Mouse (Mus musculus): ENCODE measurements around the gene Fam110c.
"Not testable (repeated sequence)": the region's sequence is repeated elsewhere in the genome, so short reads cannot be mapped to it uniquely, and the experiment has no call there.

Fam110c gene

DNA sequence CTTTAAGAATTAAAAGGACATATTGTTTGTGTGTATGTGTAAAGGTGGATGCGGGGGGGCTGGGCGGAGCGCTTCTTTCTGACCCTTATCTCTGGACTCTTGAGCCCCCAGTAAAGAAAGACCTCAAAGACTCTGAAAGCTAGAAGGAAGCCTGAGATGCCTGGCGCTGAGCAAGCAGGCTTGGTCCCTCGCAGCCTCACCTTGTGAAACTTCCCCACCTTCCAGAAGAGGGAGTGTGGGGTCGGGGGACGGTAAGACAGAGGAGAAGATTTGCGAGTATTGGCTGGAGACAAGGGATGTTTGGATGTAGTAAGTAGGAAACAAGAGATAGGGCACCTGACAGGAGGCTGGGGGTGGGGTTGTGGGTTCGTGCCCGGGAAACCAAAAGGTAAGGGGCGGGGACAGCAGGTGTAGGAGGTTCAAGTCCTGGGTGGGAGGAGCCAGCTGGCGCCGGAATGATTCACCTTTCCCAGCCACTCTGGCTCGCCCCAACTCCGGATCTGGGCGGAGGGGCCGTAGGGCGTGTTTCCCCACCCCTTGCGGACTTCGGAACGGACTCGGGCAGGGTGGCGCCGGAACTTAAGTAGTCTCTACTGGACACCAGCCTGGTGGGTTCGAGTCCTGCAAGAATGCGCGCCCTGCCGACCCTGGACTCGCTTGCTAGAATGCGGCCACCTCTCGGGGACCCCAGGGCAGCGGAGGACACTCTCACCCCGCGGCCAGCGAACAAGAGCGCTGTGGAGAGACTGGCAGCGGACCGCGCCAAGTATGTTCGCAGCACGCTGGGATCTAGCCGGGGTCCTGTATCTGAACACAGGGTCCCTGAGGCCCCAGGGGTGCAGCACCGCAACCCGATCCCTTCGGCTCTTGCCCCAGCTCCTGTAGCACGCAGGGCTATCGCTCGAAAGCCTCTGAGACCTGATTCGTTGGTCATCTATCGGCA lies at the start of gene Fam110c:
Gene Fam110c, plus strand, starts transcription at position 450 of the 943 bp plus-strand sequence.
- no peak for DNase-seq

DNA sequence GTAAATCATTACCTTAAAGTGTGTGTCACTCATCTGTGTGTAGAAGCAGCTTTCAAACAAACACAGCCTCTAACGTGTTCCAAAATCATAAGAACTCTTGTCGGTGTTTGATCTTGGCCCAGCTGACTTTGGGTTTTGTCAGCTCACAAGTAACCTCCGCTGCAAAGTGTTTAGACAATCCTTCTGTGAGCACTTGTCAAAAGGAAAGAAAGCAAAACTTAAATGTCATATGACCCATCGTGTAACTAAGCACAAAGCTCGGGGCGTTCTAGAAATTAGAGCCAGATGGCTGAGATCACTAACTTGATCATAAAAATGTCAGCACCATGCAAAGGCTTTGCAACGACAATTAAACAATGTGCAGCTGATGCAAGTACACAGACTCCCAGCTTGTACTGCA lies 47.2 kb upstream of the Fam110c start:
- no peak for DNase-seq

DNA sequence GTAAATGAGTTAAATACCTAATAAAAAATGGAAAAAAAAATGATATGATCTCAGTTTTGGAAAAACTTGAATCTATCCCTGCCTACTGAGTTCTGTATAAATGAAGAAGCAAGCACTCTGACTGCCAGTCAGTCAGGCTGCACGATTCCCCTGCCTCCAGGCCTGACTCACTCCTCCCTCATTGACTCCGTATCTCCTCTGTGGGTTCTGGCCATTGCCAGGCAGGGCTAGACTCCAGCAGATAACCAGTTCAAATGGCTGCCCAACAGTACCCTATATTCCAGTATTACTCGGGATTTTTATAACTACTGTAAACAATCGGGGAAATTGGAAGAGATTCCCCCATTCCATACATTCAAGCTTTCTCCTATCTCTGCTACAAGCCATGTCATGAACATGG lies 21.6 kb upstream of the Fam110c start:
- no peak for DNase-seq

- DNase-seq: no peak
These were observed 17.3 kb upstream of the Fam110c start for GRCm38 (mm10) chr12:31056291-31056864.

- DNase-seq: no peak
These were observed 14.2 kb upstream of the Fam110c start for GRCm38 (mm10) chr12:31059393-31059853.

GRCm38 (mm10) chr12:31060245-31060644 lies 13.4 kb upstream of the Fam110c start:
- DNase-seq: no peak

GRCm38 (mm10) chr12:31071222-31071621 lies 2.4 kb upstream of the Fam110c start:
- no peak for DNase-seq

DNA sequence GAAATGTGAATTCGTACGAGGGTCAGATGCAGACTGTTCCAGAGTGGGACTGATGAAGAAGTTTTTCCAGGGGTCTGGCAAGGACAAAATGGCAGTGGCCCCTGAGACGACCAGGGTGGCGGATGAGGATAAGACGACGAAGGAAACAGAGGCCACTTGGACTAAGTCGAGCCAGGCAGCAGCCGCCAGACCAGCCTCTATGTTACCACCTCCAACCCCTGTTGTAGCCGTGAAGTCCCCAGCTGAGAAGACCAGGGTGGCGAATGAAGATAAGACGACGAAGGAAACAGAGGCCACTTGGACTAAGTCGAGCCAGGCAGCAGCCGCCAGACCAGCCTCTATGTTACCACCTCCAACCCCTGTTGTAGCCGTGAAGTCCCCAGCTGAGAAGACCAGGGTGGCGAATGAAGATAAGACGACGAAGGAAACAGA lies 710 bp downstream of the Fam110c start:
- not testable (repeated sequence) for DNase-seq

DNA sequence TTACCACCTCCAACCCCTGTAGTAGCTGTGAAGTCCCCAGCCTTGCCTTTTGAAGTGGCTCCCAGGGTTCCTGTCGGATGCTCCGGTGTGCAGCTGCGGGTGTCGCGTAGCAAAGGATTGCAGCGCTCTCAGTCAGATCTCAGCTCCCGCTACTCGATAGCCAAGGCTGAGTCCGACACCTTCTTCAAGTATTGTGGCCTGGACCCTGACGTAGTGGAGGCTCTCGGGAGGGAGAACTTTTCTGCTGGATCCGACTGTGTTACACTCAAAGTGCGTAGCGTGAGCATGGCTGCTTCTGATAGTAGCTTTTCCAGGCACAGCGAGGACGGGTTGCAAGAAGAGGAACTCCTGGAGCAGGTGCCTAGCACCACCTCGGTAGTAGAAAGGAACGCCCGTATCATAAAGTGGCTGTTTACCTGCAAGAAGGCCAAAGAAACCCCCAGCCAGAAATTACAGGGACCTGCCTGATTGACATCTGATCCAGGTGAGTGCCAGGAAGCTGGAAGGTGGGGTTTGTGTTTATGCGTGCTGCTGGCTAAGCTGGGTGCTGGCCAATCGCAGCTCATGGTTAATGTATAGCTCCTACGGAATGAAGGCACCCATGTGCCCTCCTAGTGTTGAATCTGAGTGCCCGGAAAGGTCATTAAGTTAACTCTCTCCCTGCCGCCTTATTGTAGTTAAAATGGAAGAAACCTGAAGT lies 1.3 kb downstream of the Fam110c start:
- no peak for DNase-seq

DNA sequence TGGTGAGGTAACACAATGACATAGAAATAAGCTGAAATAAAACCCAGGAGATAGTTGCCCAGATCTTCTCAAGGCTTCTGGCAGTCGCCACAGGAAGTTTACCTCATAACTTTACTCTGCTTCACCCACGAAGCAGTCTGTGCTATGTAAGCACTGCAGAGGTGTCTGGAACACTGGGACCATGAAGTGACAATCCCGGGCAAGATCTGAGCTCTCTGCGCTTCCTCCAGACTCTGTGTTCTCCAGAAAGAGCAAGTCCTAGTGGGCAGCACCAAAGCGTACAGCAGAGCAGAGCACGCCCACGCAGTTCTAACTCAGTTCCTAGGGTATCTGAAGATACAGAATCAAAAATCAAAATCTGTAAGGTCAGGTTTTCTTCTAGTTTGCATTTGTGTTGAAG lies 3.4 kb downstream of the Fam110c start:
- DNase-seq: no peak

GRCm38 (mm10) chr12:31078030-31078429 lies 4.4 kb downstream of the Fam110c start:
- DNase-seq: no peak

DNA sequence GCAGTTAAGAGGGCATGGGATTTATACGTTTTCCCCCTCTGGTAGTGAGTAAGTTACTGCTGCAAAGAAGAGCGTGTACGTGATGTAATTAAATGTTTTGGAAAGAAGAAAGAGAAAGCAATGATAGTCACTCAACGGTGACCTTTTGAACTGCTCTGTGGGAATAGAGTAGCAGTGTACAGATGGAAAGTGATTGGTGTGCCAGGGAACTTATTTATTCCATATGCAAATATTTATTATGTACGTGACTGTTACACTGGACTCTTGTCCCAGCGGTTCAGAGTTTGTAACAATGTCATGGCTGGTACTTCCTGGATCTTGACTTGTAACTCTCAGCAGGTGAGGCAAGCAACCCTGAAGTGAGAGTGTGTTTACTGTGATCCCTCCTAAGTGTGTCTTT lies 6.7 kb downstream of the Fam110c start:
- no peak for DNase-seq

GRCm38 (mm10) chr12:31080890-31081554 lies 7.4 kb downstream of the Fam110c start:
- no peak for DNase-seq

- no peak for DNase-seq
These were observed 9.3 kb downstream of the Fam110c start for GRCm38 (mm10) chr12:31083007-31083406.

- DNase-seq: no peak
These were observed 9.7 kb downstream of the Fam110c start for GRCm38 (mm10) chr12:31083407-31083806.

DNA sequence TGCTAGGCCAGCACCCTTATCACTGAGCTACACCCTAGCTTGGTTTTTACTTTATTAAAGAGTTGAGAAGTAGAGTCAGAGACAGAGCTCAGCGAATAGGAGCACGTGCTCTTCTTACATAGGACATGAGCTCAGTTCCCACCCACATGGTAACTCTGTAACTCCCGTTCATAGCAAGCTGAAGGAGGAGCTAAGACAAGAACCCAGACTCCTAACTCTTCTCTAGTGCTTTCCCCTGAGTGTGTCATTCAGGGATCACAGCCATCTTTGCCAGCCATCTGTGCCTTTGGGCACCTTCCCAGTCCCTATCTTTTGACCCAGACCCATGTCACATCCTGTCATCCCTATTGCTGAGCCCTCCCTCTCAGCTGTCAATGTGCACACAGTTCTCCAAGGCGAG lies 13.4 kb downstream of the Fam110c start:
- no peak for DNase-seq

DNA sequence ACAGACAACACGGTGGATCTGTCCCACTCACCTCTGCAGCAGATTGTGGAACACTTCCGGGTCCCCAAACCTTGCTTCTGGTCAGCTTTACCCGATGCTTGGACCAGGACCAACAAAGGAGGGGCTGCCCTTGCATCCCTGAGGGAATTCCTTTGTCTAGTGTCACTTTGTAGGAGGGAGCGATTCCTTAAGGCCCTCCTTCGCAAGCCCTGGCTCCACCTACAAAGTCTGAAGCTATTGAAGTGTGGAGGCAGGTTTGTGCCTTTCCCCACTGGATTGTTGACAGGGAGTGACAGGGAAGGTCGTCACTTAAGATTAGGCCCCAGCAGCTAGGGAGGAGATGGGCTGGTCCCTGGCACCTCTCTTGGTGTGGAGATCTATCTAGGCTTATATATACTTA lies 16.7 kb downstream of the Fam110c start:
- DNase-seq: no peak

GRCm38 (mm10) chr12:31090882-31091640 lies 17.4 kb downstream of the Fam110c start:
- DNase-seq: no peak

GRCm38 (mm10) chr12:31092481-31092880 lies 18.8 kb downstream of the Fam110c start:
- no peak for DNase-seq

- DNase-seq: no peak
These were observed 23.5 kb downstream of the Fam110c start for GRCm38 (mm10) chr12:31097185-31097584.

GRCm38 (mm10) chr12:31101190-31101589 lies 27.5 kb downstream of the Fam110c start:
- DNase-seq: no peak

DNA sequence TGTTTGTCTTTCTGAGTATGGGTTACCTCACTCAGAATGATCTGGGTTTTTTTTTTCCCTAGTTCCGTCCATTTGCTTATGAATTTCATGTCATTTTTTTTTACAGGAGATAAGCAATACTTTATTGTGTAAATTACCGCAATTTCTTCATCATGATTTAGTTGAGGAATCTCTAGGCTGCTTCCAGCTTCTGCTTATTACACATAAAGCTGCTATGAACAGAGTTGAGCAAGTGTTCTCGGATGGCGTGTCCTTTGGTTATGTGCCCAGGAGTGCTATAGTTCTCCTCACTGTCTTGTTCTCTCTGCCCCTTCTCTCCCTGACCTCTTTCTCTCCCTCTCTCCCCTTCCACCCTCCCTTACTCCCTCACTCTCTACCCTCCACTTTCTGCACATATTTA lies 28.2 kb downstream of the Fam110c start:
- DNase-seq: no peak
